Mouse (Mus musculus) thymus, postnatal 25 days (tissue): ENCODE data around the gene Mrpl20.
"Not testable (repeated sequence)": the region's sequence is repeated elsewhere in the genome, so short reads cannot be mapped to it uniquely, and the experiment has no call there.

Source experiments
- DNase-seq: peaks from one replicate; pipeline ENCODE4 v3.0.0; 2022

Mrpl20 gene

DNA sequence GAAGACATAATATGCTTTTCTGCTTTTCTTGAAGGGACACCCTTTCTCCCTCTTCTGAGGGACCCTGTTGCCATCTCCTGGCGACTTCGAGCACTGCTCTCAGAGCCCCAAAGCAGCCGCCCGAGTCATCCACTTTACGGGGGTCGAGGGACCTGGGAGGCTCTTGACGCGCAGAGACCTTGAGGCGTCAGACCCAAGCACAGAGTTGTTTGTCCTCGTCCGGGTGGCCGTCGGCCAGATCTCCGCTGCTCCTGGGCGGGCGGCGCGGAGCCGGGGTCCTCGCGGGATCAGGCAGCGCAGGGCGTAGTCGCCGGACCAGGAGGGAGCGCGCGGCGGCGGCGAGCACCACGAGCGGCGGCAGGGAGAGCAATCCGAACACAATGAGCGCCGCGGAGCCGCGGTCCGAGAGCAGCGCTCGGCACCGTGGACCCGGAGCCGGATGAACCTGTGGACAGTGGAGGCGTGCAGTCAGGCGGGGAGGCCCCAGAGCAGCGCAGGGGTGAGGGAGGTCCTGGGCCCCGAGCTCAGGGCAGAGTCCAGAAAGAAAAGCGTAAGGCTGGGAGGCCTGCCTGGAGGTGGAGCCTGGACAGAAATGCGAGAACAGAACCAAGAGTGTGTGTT is 18.5 kb upstream of the Mrpl20 start:
- peak; percentile 71 for DNase-seq

DNA sequence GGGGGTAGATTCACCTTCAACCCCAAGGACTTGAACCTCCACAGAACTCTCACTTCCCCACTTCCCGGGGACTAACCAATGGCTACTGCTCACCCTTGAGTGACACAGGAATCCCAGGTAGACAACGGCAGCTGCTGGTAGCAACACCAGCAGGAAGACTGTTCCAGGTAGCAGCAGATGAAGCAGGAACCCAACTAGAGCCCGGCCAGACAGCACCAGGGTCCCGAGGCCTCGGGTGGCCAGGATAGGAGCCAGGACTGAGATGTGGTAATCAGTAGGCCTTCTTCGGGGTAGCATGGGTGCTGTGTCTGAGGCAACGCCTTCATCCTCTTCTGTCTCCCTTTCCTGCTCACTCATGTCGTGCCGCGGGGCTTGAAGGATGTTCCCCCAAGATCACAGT is 17.4 kb upstream of the Mrpl20 start:
- DNase-seq, result no peak

DNA sequence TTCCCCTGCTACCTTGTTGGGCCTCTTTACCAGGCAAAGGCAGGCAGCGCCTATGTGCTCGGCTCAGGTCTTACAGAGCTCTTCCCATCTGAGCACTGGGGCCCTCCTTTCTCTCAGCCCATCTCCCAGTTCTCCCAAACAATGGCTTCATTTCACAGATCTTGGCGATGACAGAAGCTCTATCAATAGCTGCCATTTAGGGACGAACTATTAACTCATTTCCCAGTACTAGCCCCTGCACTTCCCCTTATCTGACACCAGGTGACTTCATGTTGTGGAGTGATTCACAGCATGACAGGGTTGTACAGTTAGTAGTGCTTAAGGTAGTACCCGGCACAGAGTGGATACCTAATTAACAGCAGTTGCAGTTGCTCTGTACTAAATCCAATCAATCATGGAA is 16.9 kb upstream of the Mrpl20 start, which contains the start of gene Tmem88b:
Tmem88b (minus strand) TSS at position 56 of the 400 bp plus-strand sequence.
- DNase-seq, result no peak

- DNase-seq, result no peak
Observed at GRCm38 (mm10) chr4:155788300-155788699, 14.4 kb upstream of the Mrpl20 start.

- not testable (repeated sequence) for DNase-seq
Observed at GRCm38 (mm10) chr4:155788833-155789232, 13.8 kb upstream of the Mrpl20 start.

GRCm38 (mm10) chr4:155790021-155790489 is 12.6 kb upstream of the Mrpl20 start, which contains the start of gene Ankrd65:
Ankrd65 (plus strand) TSS chr4:155790439.
- no peak for DNase-seq

- no peak for DNase-seq
Observed at GRCm38 (mm10) chr4:155790650-155791161, 12.0 kb upstream of the Mrpl20 start.

DNA sequence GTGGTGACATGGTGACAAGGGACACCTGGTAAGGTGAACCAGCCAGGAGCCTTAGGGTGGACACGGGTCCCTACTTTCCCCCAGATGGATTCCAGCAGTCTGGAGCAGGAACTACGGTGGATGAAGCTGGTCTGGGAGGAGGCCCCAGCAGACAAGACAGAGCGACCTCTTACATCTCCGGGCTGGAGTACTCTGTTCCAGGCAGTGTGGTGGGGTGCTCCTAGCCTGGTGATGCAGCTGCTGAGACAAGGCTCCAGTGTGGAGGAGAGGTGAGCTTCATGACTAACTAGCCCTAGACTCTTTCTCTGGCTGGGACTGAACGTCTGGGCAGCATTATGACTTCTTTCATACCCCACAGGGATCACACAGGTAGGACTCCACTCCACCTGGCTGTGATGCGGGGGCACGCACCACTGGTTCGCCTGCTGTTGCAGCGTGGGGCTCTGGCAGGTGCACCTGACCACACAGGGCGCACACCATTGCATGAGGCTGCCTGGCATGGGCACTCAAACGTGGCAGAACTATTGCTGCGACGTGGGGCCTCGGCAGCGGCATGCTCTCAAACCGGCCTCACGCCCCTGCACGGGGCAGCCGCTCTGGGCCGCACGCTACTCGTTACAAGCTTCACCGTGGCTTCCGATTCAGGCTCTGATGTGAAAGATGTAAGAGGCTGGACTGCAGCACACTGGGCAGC is 11.3 kb upstream of the Mrpl20 start:
- DNase-seq, result no peak

- no peak for DNase-seq
Observed at GRCm38 (mm10) chr4:155793730-155794129, 8.9 kb upstream of the Mrpl20 start.

- no peak for DNase-seq
Observed at GRCm38 (mm10) chr4:155802075-155802474, 603 bp upstream of the Mrpl20 start.

GRCm38 (mm10) chr4:155803340-155804041 is 813 bp downstream of the Mrpl20 start:
- DNase-seq, result peak; percentile 97

DNA sequence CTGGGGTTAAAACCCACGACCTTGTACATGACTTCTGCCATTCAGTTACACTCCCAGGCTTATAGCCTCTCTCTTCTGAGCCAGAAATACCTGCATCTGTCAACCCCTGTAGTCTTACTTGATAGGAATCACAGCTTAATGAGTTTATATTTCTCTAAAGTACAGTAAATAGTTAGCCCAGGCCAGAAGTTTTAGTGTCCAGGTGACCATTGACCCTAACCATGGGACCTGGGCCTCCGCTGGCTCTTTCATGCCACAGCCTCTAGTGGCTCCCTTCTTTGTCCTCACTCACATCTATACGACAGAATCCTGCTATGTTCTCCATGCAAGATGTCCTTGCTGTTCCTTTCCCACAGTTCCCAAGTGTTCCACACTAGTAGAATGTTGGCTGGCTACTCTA is 5.2 kb downstream of the Mrpl20 start:
- no peak for DNase-seq

DNA sequence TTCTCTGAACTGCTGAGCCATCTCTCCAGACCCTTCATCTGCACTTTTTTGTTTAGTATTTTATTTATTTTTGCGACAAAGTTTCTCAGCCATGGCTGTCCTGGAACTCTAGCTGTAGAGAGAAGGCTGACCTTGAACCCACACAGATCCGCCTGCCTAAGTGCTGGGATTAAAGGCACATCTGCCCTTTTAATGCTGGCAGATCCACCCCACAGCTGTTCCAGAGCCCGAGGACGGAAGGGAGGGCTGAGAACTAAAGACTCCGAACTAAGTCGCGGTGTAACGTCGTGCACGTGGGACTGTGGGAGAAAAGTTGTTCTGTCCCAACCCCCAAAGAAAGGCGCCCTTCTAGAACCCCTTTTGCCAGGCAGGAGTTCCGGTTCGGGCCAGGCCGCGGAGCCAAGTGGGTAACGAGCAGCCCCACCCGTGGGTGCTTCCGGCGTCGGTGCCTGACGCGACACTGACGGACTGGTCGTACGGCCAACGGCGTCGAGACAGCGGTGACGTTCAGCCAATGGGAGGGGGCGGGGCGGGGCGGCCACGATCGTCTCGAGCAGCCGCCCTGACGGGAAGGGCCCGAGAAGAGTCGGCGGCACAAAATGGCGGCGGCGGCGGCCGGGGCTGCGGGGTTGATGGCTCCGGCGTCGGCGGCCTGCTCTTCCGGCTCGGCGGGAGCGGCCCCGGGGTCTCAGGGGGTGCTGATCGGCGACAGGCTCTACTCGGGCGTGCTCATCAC is 9.4 kb downstream of the Mrpl20 start, which contains the start of gene Ccnl2:
Ccnl2 (plus strand) TSS at position 561 of the 736 bp plus-strand sequence.
- DNase-seq, result peak; percentile 91

- peak; percentile 34 for DNase-seq
Observed at GRCm38 (mm10) chr4:155812665-155813181, 10.0 kb downstream of the Mrpl20 start.

GRCm38 (mm10) chr4:155817533-155817932 is 14.9 kb downstream of the Mrpl20 start:
- DNase-seq, result no peak

DNA sequence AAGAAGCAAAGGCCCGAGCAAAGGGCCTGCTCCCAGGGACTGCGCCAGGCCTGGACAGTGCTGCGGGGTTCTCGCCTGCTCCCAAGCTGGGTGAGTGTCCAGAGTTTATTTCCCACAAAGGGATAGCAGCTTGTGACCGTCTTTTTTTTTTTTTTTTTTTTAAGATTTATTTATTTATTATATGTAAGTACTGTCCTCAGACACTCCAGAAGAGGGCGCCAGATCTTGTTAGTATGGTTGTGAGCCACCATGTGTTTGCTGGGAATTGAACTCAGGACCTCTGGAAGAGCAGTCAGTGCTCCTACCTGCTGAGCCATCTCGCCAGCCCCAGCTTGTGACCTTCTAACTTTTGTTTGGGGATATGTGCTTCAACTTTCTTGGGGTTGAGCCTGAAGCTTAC is 18.3 kb downstream of the Mrpl20 start:
- DNase-seq, result no peak

- no peak for DNase-seq
Observed at GRCm38 (mm10) chr4:155823443-155823842, 20.8 kb downstream of the Mrpl20 start.

GRCm38 (mm10) chr4:155829866-155830265 is 27.2 kb downstream of the Mrpl20 start:
- no peak for DNase-seq

GRCm38 (mm10) chr4:155830596-155830995 is 27.9 kb downstream of the Mrpl20 start:
- DNase-seq, result no peak

DNA sequence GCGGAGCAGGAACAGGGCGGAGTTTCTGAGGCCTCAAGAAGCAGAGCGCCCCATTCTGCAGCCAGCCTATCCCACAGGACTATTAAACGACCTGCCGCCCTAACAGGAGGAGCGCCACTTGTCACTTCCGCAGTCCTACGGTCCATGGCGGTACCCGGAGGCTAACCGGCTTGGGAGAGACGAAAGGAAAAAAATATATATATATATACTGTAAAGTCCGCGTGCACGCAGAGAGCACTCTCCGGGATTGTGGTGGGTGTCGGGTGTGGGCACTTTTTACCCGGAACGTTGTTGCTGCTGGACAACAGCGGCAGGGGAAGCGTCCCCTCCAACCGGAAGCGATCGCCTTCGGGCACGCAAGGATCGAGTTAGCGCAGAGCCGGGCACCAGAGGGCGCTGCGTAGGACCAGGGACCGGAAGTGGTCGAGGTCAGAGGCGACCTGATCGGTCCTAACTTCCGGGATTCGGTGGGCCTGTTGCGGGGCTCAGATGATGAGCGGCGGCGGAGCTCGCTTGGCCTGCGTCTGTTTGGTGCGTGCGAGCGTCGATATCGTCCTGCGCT is 28.6 kb downstream of the Mrpl20 start, which contains the start of gene Aurkaip1:
Aurkaip1 (plus strand) TSS at position 68 of the 562 bp plus-strand sequence.
- peak; percentile 96 for DNase-seq

GRCm38 (mm10) chr4:155831831-155832230 is 29.2 kb downstream of the Mrpl20 start:
- no peak for DNase-seq

DNA sequence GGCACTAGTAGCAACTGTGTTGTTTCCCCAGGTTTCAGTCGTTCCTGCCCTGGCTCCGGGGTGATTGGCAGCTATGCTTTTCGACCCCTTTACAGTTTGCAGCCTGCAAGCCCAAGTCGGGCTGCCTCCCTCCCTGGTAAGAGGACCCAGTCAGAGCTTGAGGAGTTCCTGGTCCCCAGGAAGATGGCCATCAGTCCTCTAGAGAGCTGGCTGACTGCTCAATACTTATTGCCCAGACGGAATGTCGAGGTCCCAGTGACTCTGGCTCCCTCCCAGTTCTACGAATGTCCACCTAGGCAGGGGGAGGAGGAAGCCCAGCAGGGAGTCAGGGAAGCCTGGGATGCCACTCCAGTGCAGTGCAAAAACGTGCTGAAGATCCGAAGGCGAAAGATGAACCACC is 29.6 kb downstream of the Mrpl20 start:
- no peak for DNase-seq
